Mouse (Mus musculus) left cerebral cortex, postnatal 25 days (tissue): ENCODE measurements around the gene Ros1. TPM values are rescaled to one million over a fixed set of nuclear protein-coding genes. Genes with fewer than 3 reads are reported as not detected.

ENCODE experiments used
- DNase-seq, 2 experiments: peaks; one replicate each; pipeline ENCODE4 v3.0.0; 2022; ENCODE audit warnings: low spot score in 2 of 2, mixed read lengths in 1 of 2
- intact Hi-C: fragments of 180-260 bp; cut with DNase I; formaldehyde crosslinking; loops from one replicate; pipeline ENCODE4 v1.15.1; 2025
- microRNA-seq, 2 experiments: library from miRNA; unstranded; fragments of <30 nt; microRNA quantifications; one replicate each; pipeline ENCODE4 v1.2.0; 2022
- total RNA-seq, 2 experiments: library from RNA; stranded (reverse); gene quantifications; 2 replicates each; pipeline ENCODE4 v1.2.3; 2021

Ros1 gene
- total RNA-seq, 2 experiments from 2014 or later: not detected

DNA sequence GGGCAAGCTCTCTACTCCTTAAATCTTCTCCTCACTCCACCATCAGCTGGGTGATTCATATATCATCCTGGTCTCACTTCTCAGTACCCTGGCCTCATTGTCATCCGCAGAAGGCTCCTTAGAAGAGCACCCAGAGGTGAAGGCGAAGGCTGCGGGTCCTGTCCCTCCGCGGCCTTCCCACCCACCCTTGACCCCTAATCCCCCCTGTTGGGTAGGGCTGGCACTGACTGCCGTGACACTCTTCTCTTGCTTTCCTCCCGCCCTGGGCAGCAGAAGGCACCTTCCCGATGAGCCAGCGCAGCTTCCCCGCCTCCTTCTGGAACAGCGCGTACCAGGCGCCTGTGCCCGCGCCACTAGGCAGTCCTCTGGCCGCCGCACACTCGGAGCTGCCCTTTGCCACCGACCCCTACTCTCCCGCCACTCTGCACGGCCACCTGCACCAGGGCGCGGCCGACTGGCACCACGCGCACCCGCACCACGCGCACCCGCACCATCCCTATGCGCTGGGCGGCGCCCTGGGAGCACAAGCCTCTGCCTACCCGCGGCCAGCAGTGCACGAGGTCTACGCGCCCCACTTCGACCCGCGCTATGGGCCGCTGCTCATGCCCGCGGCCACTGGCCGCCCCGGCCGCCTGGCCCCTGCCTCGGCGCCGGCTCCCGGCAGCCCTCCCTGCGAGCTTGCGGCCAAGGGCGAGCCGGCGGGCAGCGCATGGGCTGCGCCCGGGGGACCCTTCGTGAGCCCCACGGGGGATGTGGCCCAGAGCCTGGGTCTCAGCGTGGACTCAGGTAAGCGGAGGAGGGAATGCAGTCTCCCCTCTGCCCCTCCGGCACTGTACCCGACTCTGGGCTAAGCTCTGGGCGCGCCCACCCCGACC, 167.6 kb downstream of the Ros1 start:
- intact Hi-C loops: loop anchor here (10.0 kb wide), 2 partner anchors 353 to 357 kb away; partner anchors contain the start of genes Gopc, Nepn and Rfx6
- no peak for DNase-seq

GRCm38 (mm10) chr10:52025821-52026220, 169.2 kb downstream of the Ros1 start:
- no peak for DNase-seq
- intact Hi-C loops: loop anchor here (2.0 to 10.0 kb wide), 3 partner anchors 351 to 1127 kb away; partner anchors contain the start of genes Gopc, Nepn and Rfx6

DNA sequence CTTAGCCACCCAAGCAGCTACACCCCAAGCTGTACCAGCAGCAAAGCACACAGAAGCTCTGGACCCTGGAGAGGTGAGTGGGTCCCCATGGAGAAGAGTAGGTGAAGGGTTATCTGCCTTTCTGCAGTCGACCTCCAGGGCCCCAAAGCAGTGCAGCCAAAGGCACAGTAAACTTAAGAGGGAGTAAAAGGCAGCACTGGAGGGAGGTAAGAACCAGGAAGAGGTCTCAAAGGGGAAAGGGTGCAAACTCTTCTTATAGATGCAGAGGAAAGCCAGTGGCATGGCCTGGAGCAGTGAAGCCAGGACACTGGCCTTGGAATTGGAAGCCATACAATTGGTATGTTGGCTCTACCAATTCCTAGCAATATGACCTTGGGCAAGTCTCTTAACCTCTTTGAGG, 169.8 kb downstream of the Ros1 start:
- intact Hi-C loops: loop anchor here (2.0 to 10.0 kb wide), 3 partner anchors 350 to 1126 kb away; partner anchors contain the start of genes Gopc, Nepn and Rfx6

DNA sequence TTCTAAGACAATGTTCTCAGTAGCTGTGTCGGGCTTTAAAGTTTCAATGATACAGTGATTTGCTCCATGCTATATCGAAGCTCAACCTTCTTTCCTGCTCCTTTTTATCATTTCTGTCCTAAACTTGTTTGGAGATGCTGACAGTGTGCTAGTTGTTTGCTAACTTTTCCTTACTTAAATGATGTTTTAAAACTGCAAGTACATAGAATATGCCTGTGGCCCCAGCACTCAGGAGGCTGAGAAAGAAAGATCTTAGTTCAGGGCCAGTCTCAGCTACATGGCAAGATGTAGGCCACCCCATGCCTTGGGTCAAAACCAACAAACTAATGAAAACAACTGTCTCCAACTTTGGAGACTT, 171.0 kb downstream of the Ros1 start:
- intact Hi-C loops: loop anchor here (2.0 to 10.0 kb wide), 3 partner anchors 349 to 1125 kb away; partner anchors contain the start of genes Gopc, Nepn and Rfx6
- DNase-seq: no peak

More for the DNA sequence above, 169.8 kb downstream of the Ros1 start:
- DNase-seq: no peak

DNA sequence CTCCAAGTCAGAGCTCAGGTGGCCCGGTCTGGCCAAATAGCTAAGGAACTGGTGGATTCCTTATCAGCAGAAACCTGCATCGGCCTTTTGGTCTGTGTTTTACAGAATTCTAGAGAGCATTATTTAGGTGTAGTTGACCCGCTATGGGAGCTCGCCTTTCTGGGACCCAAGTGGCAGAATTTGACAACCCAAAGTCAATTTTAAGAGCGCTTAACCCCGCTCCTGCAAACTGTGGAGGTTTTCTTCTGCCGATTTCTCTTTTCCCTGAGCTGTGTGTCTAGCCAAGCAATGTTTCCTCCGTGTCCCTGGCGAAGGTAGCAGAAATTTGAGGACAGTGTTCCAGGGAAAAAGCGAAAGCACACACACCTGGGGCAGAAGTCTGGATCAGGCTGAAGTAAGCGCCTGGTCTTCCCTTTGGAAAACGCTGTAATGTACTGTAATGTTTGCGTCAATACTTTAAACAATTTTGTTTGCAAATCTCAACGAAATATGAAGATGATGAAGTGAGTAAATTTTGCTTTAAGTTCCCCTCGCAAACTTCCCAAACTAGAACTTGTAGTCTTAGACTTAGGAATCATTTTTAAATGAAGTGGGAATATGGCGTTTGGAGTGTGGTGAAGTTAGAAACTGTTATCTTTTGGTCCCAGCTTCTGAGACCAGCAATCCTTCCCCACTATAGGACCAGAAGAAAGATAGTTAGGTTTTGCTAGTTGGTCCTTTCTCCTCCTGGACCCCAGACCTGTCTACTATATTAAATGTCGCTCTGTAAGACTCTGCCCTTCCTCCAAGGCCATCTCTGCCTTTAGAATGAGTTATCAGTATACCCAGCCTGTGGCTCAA, 171.6 kb downstream of the Ros1 start:
- intact Hi-C loops: loop anchor here (2.0 to 10.0 kb wide), 3 partner anchors 349 to 1125 kb away; partner anchors contain the start of genes Gopc, Nepn and Rfx6

DNA sequence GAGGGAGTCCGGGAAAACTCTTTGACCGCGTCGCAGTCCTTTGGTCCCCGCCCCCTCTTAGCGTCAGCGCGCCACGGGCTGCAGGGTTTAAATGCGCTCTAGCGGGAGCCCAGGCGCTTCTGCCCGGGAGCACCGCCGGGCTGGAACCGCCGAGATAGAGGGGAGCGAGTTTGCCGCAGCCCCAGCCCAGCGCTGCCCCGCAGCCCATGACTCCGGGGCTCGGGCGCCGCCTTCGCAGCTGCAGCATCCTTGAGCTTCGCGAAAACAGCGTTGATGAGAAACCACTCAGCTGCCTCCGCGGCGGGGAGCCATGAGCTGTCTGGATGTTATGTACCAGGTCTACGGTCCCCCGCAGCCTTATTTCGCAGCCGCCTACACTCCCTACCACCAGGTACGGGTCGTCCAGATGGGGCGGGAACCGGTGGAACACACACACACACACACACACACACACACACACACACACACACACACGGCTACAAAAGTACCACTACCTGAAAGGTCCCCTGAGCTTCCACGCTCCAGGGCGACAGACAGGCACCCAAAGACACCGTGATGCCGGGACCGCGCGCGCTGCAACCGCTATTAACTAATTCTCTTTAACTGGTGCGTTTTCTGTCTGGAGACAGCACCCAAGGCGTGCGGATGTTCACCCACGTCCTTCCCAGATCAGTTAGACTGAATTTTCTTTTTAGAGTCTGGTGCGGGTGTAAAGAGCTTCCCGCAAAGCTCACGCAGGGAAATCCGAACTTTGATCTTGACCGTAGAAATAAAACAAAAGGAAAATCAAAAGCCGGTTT, 172.4 kb downstream of the Ros1 start, which contains the start of gene Vgll2:
TSS of gene Vgll2 (plus strand) at position 90 of the 800 bp plus-strand sequence.
- peak; percentile 37 to 47 for DNase-seq
- intact Hi-C loops: loop anchor here (10.0 kb wide), 2 partner anchors 348 to 362 kb away; partner anchors contain the start of genes Gopc, Nepn and Rfx6

More for the DNA sequence above, 171.6 kb downstream of the Ros1 start:
- DNase-seq: peak in 1 of 2 experiments; percentile 19

- intact Hi-C loops: loop anchor here (10.0 kb wide), 2 partner anchors 347 to 363 kb away; partner anchors contain the start of genes Gopc, Nepn and Rfx6
- DNase-seq: no peak
Observed at GRCm38 (mm10) chr10:52021736-52022394, 173.2 kb downstream of the Ros1 start.

- DNase-seq: no peak
- intact Hi-C loops: loop anchor here (10.0 kb wide), 2 partner anchors 346 to 364 kb away; partner anchors contain the start of genes Gopc, Nepn and Rfx6
Observed at GRCm38 (mm10) chr10:52021231-52021630, 173.8 kb downstream of the Ros1 start.

DNA sequence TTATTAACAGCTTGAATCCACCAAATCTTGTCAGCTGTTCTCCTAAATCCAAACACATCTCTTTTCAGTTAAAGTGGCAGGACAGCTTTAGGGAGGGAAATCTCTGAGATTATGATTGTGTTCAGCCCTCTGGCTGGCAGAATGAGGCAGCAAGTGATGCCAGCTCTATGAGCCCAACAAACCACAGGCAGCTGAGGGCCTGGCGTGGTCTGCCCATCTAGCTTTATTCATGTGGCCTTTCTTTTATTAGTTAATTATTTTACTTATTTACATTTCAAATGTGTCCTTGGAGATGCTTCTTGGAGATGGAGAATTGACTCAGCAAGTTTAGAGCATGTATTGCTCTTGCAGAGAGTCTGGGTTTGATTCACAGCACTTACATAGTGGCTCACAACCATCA, 176.6 kb downstream of the Ros1 start:
- intact Hi-C loops: no loop called here

More for the DNA sequence above, 176.6 kb downstream of the Ros1 start:
- DNase-seq: no peak

Small RNA genes within 50 kb of the gene (microRNA-seq; reads per million reads assigned to microRNA genes)
- 0 reads per million in 2 experiments for gene Gm24084

Other genes with a start within 250 kb of the Ros1 start
- not detected for gene Vgll2, start 172.7 kb downstream of the Ros1 start, total RNA-seq
- 1 to 10 TPM; 5.5 to 6.5 TPM for gene Dcbld1, start 38.4 kb upstream of the Ros1 start, total RNA-seq
- not detected for gene Gm26741, start 163.5 kb upstream of the Ros1 start, total RNA-seq
- gene Gopc, start 186.9 kb upstream of the Ros1 start, total RNA-seq: 10 to 100 TPM; 47.1 to 49.4 TPM
- gene Nepn, start 193.7 kb upstream of the Ros1 start, total RNA-seq: not detected
- gene Nus1, start 222.3 kb upstream of the Ros1 start, total RNA-seq: 10 to 100 TPM; 64.6 to 65.6 TPM